Mouse (Mus musculus): ENCODE measurements around the gene Sox5.

GRCm38 (mm10) chr6:143998201-143998600 is 783.6 kb downstream of the Sox5 start:
- TF ChIP-seq POLR2A (IDR thresholded peaks at IDR 0.05; ENCODE audit: extremely low read depth, insufficient read depth, low read length) (no peak), CTCF (IDR thresholded peaks at IDR 0.05; ENCODE audit: extremely low read depth, insufficient read depth, low read length) (no peak)

Measured in cortical plate, adult 2 months (tissue).